Mouse (Mus musculus) E14TG2a.4 (cell line): Measurements from ENCODE around the gene Mroh2a.

ENCODE experiments used
- CTCF ChIP-seq: conservative IDR thresholded peaks from 2 replicates; pipeline ENCODE4 v1.5.1; 2014; ENCODE audit warnings: low read length
- NANOG ChIP-seq: IDR thresholded peaks from 2 replicates; pipeline ENCODE4 v1.6.1; 2014; ENCODE audit warnings: borderline replicate concordance, low read length, mixed read lengths
- POU5F1 ChIP-seq: IDR thresholded peaks from 2 replicates; pipeline ENCODE4 v1.6.1; 2014; ENCODE audit warnings: low read length, borderline replicate concordance

DNA sequence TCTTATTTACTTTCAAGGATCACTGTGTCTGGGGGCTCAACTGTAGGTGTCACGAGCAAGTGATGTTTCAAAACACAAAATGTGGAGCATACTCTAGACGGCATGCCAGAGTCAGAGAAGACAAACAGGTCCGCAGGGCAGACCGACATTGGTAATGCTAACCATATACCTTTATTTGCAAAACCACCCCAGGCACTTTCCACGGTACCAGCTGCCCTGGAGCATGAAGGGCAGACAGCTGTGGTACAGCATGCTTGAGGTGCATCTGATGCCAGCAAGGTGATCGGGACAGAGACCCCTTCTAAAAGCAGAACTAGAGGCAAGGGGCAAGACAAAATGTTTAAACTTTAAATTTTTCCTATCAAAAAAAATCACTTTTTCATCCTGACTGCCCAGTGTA, 36.2 kb downstream of the Mroh2a start:
- TF ChIP-seq CTCF: no peak
- TF ChIP-seq NANOG: no peak
- no peak for TF ChIP-seq POU5F1
